Mouse (Mus musculus) kidney, postnatal 0 days (tissue): ENCODE measurements around the gene Nfkb1. TPM values are rescaled to one million over a fixed set of nuclear protein-coding genes. Genes with fewer than 3 reads are reported as not detected.
A peak's percentile ranks its signal among the peaks of the same experiment; 100 is the strongest.

Source experiments
- ATAC-seq: fragments of 200-750 bp; cut with Nextera tagmentation; replicated peaks from 2 replicates; pipeline ENCODE4 v1.8.0; 2017; ENCODE audit warnings: low read depth, moderate number of reproducible peaks, moderate TSS enrichment, moderate library complexity; ENCODE audit not compliant: low FRiP score
- DNase-seq: peaks from one replicate; pipeline ENCODE4 v3.0.0-alpha.2; 2016; ENCODE audit warnings: low spot score
- H3K27ac ChIP-seq: fragments of 300-500 bp; sonication (generic); 2 replicates; pipeline ENCODE4 v1.5.1; 2014; ENCODE audit warnings: mild to moderate bottlenecking
- H3K27me3 ChIP-seq: fragments of 300-500 bp; sonication (generic); 2 replicates; pipeline ENCODE4 v1.6.1; 2014; ENCODE audit warnings: low read length, mixed read lengths; ENCODE audit not compliant: insufficient read depth
- H3K36me3 ChIP-seq: fragments of 300-500 bp; sonication (generic); 2 replicates; pipeline ENCODE4 v1.6.1; 2014; ENCODE audit warnings: low read length, mixed read lengths; ENCODE audit not compliant: insufficient read depth
- H3K4me1 ChIP-seq: fragments of 300-500 bp; sonication (generic); replicated peaks from 2 replicates; pipeline ENCODE4 v1.6.1; 2014; ENCODE audit warnings: antibody characterized with exemption, low read length, mixed read lengths; ENCODE audit not compliant: insufficient read depth
- H3K4me2 ChIP-seq: fragments of 300-500 bp; sonication (generic); 2 replicates; pipeline ENCODE4 v1.6.1; 2014; ENCODE audit warnings: mild to moderate bottlenecking, low read length, moderate library complexity, mixed read lengths
- H3K4me3 ChIP-seq: fragments of 300-500 bp; sonication (generic); replicated peaks from 2 replicates; pipeline ENCODE4 v1.5.1; 2014; ENCODE audit warnings: low read depth, low read length
- H3K9ac ChIP-seq: fragments of 300-500 bp; sonication (generic); 2 replicates; pipeline ENCODE4 v1.6.1; 2014; ENCODE audit warnings: low read depth, low read length
- H3K9me3 ChIP-seq: fragments of 300-500 bp; sonication (generic); replicated peaks from 2 replicates; pipeline ENCODE4 v1.6.1; 2016; ENCODE audit warnings: low read length, inconsistent platforms, mixed read lengths
- CTCF ChIP-seq: IDR thresholded peaks from 2 replicates; pipeline ENCODE4 v1.5.1; 2016; ENCODE audit warnings: antibody characterized with exemption, low read depth, mild to moderate bottlenecking, moderate library complexity
- WGBS: fragments of 180-500 bp; shearing (Covaris S2); extraction: QIAGEN DNeasy Blood & Tissue Kit; methylation state at CpG from one replicate; pipeline ENCODE4 v1.1.7; 2014; 5-methylcytosine and 5-hydroxymethylcytosine counted together
- polyA plus RNA-seq: library from polyadenylated mRNA; unstranded; fragments of >200 nt; fragmentation: Nextera tagmentation; extraction: Ambion mirVana; gene quantifications from 2 replicates; pipeline ENCODE4 v1.2.1, GENCODE M21; 2015

The Nfkb1 gene
- polyA plus RNA-seq, 1 experiment from 2014 or later: 19.3 TPM

- Histone ChIP-seq H3K36me3 (0 out of 2 replicates have a peak, but pooled peaks cover under 1% of the 10 kb centered on the region), H3K4me1 (no peaks in the 10 kb centered on the region), H3K9me3 (no peaks in the 10 kb centered on the region), H3K4me3 (no peak overlapping the region), H3K9ac (no peak overlapping the region), H3K4me2 (no peak overlapping the region), H3K27ac (no peak overlapping the region), H3K27me3 (no peaks in the 10 kb centered on the region)
- ATAC-seq: no peak
- TF ChIP-seq CTCF: no peak
- 89% methylated on average over 12 of the region's 12 CpGs for WGBS
- DNase-seq: no peak
Measured at GRCm38 (mm10) chr3:135556851-135557662, 134.3 kb downstream of the Nfkb1 start.

- DNase-seq (no peak), ATAC-seq (no peak)
- no peak overlapping the region for H3K4me3 ChIP-seq
- H3K4me2 ChIP-seq: no peak overlapping the region
- no peak overlapping the region for H3K27ac ChIP-seq
- no peak overlapping the region for H3K9ac ChIP-seq
- H3K36me3 ChIP-seq: no peaks in the 10 kb centered on the region
- no peaks in the 10 kb centered on the region for H3K4me1 ChIP-seq
- H3K9me3 ChIP-seq: no peaks in the 10 kb centered on the region
- WGBS: 65% methylated on average over 7 of the region's 7 CpGs
- TF ChIP-seq CTCF: peak; percentile 57
- H3K27me3 ChIP-seq: no peaks in the 10 kb centered on the region
Measured at GRCm38 (mm10) chr3:135556052-135556587, 135.2 kb downstream of the Nfkb1 start.

GRCm38 (mm10) chr3:135555192-135555591 lies 136.2 kb downstream of the Nfkb1 start:
- ATAC-seq: no peak
- WGBS: 50% methylated on average over 6 of the region's 6 CpGs

GRCm38 (mm10) chr3:135552874-135553273 lies 138.5 kb downstream of the Nfkb1 start:
- no peak overlapping the region for H3K27ac ChIP-seq
- H3K9me3 ChIP-seq: no peaks in the 10 kb centered on the region
- no peaks in the 10 kb centered on the region for H3K27me3 ChIP-seq
- DNase-seq (no peak), ATAC-seq (no peak)
- 80% methylated on average over 5 of the region's 5 CpGs for WGBS
- no peak for TF ChIP-seq CTCF
- H3K4me3 ChIP-seq: no peak overlapping the region
- no peak overlapping the region for H3K9ac ChIP-seq
- no peak overlapping the region for H3K4me2 ChIP-seq
- 0 out of 2 replicates have a peak, but pooled peaks cover 3% of the 10 kb centered on the region for H3K36me3 ChIP-seq
- no peaks in the 10 kb centered on the region for H3K4me1 ChIP-seq

More at GRCm38 (mm10) chr3:135555192-135555591, 136.2 kb downstream of the Nfkb1 start:
- DNase-seq: no peak
- Histone ChIP-seq H3K27me3 (no peaks in the 10 kb centered on the region), H3K9me3 (no peaks in the 10 kb centered on the region), H3K4me1 (no peaks in the 10 kb centered on the region), H3K9ac (no peak overlapping the region), H3K36me3 (no peaks in the 10 kb centered on the region), H3K27ac (no peak overlapping the region), H3K4me2 (no peak overlapping the region), H3K4me3 (no peak overlapping the region)
- no peak for TF ChIP-seq CTCF

- H3K9ac ChIP-seq: no peak overlapping the region
- no peaks in the 10 kb centered on the region for H3K27me3 ChIP-seq
- WGBS: 72% methylated on average over 8 of the region's 8 CpGs
- H3K4me3 ChIP-seq: no peak overlapping the region
- no peak for TF ChIP-seq CTCF
- H3K4me1 ChIP-seq: no peaks in the 10 kb centered on the region
- no peak for DNase-seq
- no peaks in the 10 kb centered on the region for H3K9me3 ChIP-seq
- no peak overlapping the region for H3K4me2 ChIP-seq
- H3K36me3 ChIP-seq: 0 out of 2 replicates have a peak, but pooled peaks cover 3% of the 10 kb centered on the region
- no peak overlapping the region for H3K27ac ChIP-seq
- ATAC-seq: no peak
Measured at GRCm38 (mm10) chr3:135547298-135547697, 144.0 kb downstream of the Nfkb1 start.

- no peak for ATAC-seq
- Histone ChIP-seq H3K9me3 (no peaks in the 10 kb centered on the region), H3K27me3 (no peaks in the 10 kb centered on the region), H3K9ac (no peak overlapping the region), H3K36me3 (0 out of 2 replicates have a peak, but pooled peaks cover 3% of the 10 kb centered on the region), H3K4me1 (no peaks in the 10 kb centered on the region), H3K27ac (no peak overlapping the region), H3K4me3 (no peak overlapping the region), H3K4me2 (no peak overlapping the region)
- DNase-seq: no peak
- TF ChIP-seq CTCF: no peak
- WGBS: 60% methylated on average over 13 of the region's 13 CpGs
Measured at GRCm38 (mm10) chr3:135546212-135546923, 145.0 kb downstream of the Nfkb1 start.

Other genes with a start within 250 kb of the Nfkb1 start
- gene Manba, start 205.9 kb downstream of the Nfkb1 start, polyA plus RNA-seq: 37.8 and 41.8 TPM in 2 replicates
- 25.0 and 25.9 TPM in 2 replicates for gene Slc39a8, start 133.7 kb upstream of the Nfkb1 start, polyA plus RNA-seq